Mouse (Mus musculus): ENCODE data around the gene Gm21974. TPM values are rescaled to one million over a fixed set of nuclear protein-coding genes. Genes with fewer than 3 reads are reported as not detected.
A peak's percentile ranks its signal among the peaks of the same experiment; 100 is the strongest.
"Not testable (repeated sequence)": the region's sequence is repeated elsewhere in the genome, so short reads cannot be mapped to it uniquely, and the experiment has no call there.

Gene Gm21974
- polyA plus RNA-seq, 1 experiment from 2014 or later, result 0.40 TPM

DNA sequence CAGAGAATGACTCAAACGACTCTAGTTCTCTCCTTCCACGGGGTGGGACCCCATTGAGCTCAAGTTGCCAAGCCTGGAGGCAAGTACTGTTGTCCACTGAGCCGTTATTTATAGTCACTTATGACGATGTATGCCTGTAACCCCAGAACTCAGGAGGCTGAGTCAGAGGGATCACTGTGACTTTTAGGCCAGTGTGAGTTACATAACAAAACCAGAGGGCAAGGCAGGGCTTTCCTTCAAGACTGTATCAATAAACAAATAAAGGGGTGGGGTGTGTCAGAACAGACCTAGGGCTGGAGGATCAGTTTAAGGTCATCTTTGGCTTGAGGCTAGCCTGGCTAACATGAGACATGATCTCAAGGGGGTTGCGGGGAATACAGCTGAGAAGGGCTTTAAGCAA is 44.3 kb downstream of the Gm21974 start:
- Histone ChIP-seq H3K4me1 (ENCODE audit: control insufficient read depth, insufficient read depth, low read length) (no peaks in the 10 kb centered on the region), H3K4me2 (ENCODE audit: low read depth, low read length) (no peak overlapping the region), H3K9me3 (ENCODE audit: control insufficient read depth, low read length) (no peaks in the 10 kb centered on the region), H3K4me3 (ENCODE audit: low read depth, low read length) (no peak overlapping the region), H3K27me3 (ENCODE audit: control insufficient read depth, insufficient read depth, low read length) (no peaks in the 10 kb centered on the region), H3K9ac (replicated peaks; ENCODE audit: low read depth, low read length) (no peak overlapping the region), H3K36me3 (ENCODE audit: control insufficient read depth, insufficient read depth, low read length) (no peaks in the 10 kb centered on the region), H3K27ac (ENCODE audit: low read depth, low read length) (no peak overlapping the region)
- WGBS, result 78% methylated on average over 5 of the region's 5 CpGs
- ATAC-seq (ENCODE audit: low read depth), result no peak

DNA sequence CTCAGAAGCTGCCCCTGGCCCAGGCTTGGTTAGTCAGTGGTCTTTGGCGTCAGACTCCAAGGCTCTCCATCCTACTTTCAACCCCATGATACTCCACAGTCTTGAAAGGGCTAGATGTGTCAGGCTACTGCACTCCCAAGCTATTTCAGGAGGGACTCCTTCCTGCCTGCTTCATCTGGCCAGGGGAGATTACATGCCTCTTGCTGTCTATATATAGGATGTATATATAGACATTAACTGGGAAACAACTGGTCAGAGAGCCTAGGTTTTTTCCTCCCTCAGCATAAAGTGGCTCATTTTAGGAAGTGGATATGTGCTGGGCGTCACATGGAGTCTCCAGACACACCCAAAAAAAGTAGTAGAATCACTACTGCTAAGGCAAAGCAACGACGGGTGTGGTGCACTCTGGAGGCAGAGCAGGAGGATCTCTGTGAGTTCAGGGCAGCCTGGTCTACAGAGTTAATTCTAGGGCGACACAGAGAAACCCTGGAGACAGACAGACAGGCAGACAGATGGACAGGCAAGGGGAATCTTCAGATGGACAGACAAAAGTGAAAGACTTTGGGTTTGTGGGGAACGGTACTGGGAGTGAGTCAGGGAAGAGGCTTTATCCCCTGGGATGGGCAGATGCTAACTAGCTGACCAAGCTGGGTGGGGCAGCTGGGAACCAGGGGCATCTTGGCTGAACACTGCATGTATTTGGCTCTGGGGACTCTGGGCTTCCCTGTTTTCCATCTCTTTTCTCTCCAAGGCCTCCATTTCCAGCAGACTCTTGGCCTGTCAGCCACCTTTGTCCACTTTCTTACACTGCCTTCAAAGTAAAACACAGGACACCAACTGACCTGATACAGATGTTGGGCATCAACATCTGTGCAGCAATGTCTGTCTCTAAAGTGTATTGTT is 45.0 kb downstream of the Gm21974 start:
- Histone ChIP-seq H3K4me1 (ENCODE audit: control insufficient read depth, insufficient read depth, low read length) (no peaks in the 10 kb centered on the region), H3K36me3 (ENCODE audit: control insufficient read depth, insufficient read depth, low read length) (no peaks in the 10 kb centered on the region), H3K27ac (ENCODE audit: low read depth, low read length) (no peak overlapping the region), H3K4me3 (ENCODE audit: low read depth, low read length) (no peak overlapping the region), H3K9ac (replicated peaks; ENCODE audit: low read depth, low read length) (no peak overlapping the region), H3K4me2 (ENCODE audit: low read depth, low read length) (no peak overlapping the region), H3K9me3 (ENCODE audit: control insufficient read depth, low read length) (no peaks in the 10 kb centered on the region), H3K27me3 (ENCODE audit: control insufficient read depth, insufficient read depth, low read length) (no peaks in the 10 kb centered on the region)
- no peak for ATAC-seq (ENCODE audit: low read depth)
- 82% methylated on average over 6 of the region's 6 CpGs for WGBS

DNA sequence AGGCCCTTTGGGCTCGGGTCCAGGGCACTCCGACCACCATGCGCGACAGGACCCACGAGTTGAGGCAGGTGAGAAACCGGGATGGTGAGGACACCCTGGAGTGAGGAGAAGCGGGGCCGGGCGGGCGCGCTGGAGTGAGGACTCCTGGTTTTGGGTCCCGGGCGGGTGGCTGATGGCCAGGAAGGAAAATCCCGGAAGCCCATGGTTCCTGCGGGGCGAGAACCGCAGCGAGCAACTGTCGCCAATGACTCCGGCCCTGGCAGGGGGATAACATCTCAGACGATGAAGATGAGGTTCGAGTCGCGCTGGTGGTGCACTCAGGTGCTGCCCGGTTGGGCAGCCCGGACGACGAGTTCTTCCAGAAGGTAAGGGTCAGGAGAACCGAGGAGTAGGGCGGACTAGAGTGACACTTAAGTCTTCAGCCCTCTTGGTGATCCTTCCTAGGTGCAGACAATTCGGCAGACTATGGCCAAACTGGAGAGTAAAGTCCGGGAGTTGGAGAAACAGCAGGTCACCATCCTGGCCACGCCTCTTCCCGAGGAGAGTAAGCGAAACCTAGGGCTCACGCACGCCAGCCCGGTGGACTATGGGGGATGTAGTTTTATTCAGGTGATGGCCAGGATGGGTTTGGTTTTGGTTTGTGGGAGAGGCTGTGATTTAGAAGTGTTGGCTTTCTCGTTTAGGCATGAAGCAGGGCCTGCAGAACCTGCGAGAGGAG is 53.1 kb downstream of the Gm21974 start:
- Histone ChIP-seq H3K27ac (ENCODE audit: low read depth, low read length) (peak overlapping the region; percentile 36; the same call in 1 of the 2 replicates), H3K4me3 (ENCODE audit: low read depth, low read length) (peak overlapping the region; percentile 60), H3K27me3 (ENCODE audit: control insufficient read depth, insufficient read depth, low read length) (no peaks in the 10 kb centered on the region), H3K4me1 (ENCODE audit: control insufficient read depth, insufficient read depth, low read length) (peaks cover 4% of the 10 kb centered on the region; the same call in 1 of the 2 replicates), H3K36me3 (ENCODE audit: control insufficient read depth, insufficient read depth, low read length) (no peaks in the 10 kb centered on the region), H3K9me3 (ENCODE audit: control insufficient read depth, low read length) (no peaks in the 10 kb centered on the region), H3K9ac (replicated peaks; ENCODE audit: low read depth, low read length) (peak overlapping the region; percentile 22), H3K4me2 (ENCODE audit: low read depth, low read length) (peak overlapping the region; percentile 95)
- WGBS, result under 1% methylated on average over 40 of the region's 40 CpGs
- peak; percentile 39 for ATAC-seq (ENCODE audit: low read depth)

DNA sequence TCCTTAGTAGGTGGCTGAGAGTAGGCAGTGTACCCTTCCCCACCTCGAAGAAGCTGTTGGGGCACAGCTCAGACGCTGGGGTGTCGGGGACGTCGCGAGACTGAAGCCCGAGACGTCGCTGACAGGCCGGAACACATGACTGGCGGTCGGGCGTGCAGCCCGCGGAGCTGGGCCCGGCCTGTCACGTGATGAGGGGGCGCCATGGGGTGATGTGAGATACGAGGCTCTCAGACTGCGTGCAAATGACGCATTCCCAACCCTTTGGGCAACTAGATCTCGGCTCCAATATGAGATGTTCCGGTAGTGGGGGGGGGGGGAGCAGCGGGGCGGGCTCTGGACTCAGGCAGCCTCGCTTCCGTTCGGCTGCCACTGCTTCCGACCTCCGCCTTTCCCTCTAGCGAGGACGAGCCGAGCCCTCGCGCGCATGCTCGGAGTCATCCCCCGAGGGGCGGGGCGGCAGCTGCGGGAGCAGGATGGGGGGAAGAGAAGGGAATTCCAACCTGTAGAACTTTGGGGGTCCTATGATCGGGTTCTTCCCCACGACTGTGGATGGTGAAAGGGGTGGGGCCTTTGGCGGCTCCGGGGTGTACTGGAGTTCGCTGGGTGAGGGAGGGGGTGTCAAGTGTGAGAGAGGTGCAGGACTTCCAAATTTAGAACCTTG is 53.8 kb downstream of the Gm21974 start:
- Histone ChIP-seq H3K27ac (ENCODE audit: low read depth, low read length) (peak overlapping the region; percentile 92), H3K9me3 (ENCODE audit: control insufficient read depth, low read length) (no peaks in the 10 kb centered on the region), H3K4me2 (ENCODE audit: low read depth, low read length) (peak overlapping the region; percentile 95), H3K4me3 (ENCODE audit: low read depth, low read length) (peak overlapping the region; percentile 60), H3K27me3 (ENCODE audit: control insufficient read depth, insufficient read depth, low read length) (no peaks in the 10 kb centered on the region), H3K4me1 (ENCODE audit: control insufficient read depth, insufficient read depth, low read length) (peaks cover 4% of the 10 kb centered on the region; the same call in 1 of the 2 replicates), H3K9ac (replicated peaks; ENCODE audit: low read depth, low read length) (peak overlapping the region; percentile 61), H3K36me3 (ENCODE audit: control insufficient read depth, insufficient read depth, low read length) (no peaks in the 10 kb centered on the region)
- WGBS, result under 1% methylated on average over 42 of the region's 46 CpGs
- ATAC-seq (ENCODE audit: low read depth), result peak; percentile 95

DNA sequence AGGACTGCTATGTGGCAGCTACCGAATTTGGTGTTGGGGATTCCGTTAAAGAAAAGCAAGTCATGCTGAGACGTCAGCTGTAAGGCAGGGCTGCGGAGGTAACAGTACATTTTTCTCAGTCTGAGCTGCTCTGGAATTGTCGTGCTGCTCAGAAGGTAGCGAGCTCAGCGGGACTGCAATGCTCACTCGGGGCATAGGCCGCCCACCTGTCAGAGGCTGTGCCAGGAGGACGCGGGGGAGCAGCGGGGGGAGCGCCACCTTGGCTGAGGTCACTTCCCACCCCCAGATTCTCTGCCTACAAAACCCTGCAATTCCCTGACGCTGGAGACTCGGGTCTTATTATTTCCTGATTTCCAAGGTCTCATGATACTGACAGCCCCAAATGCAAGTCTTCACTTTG is 54.4 kb downstream of the Gm21974 start:
- WGBS, result 4% methylated on average over 15 of the region's 15 CpGs
- H3K4me1 ChIP-seq (ENCODE audit: control insufficient read depth, insufficient read depth, low read length), result peaks cover 4% of the 10 kb centered on the region; the same call in 1 of the 2 replicates
- ATAC-seq (ENCODE audit: low read depth), result peak; percentile 35; the same call in 1 of the 2 replicates
- peak overlapping the region; percentile 95 for H3K4me2 ChIP-seq (ENCODE audit: low read depth, low read length)
- no peaks in the 10 kb centered on the region for H3K9me3 ChIP-seq (ENCODE audit: control insufficient read depth, low read length)
- H3K9ac ChIP-seq (replicated peaks; ENCODE audit: low read depth, low read length), result peak overlapping the region; percentile 61
- H3K27me3 ChIP-seq (ENCODE audit: control insufficient read depth, insufficient read depth, low read length), result no peaks in the 10 kb centered on the region
- H3K4me3 ChIP-seq (ENCODE audit: low read depth, low read length), result peak overlapping the region; percentile 60
- no peaks in the 10 kb centered on the region for H3K36me3 ChIP-seq (ENCODE audit: control insufficient read depth, insufficient read depth, low read length)
- peak overlapping the region; percentile 92 for H3K27ac ChIP-seq (ENCODE audit: low read depth, low read length)

DNA sequence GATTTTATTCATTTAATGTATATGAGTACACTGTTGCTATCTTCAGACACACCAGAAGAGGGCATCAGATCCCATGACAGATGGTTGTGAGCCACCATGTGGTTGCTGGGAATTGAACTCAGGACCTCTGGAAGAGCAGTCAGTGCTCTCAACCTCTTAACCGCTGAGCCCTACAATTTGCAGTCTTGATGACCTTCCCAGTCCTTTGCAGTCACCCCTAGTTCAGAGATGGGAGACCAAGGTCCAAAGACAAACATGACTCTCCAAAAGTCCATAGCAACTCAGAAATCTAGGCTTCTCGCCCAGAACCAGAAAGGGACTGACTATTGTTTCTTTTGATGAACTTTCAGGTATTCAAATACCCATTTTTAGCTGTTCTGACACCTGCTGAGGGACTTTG is 55.2 kb downstream of the Gm21974 start:
- WGBS, result 80% methylated on average over 2 of the region's 2 CpGs
- not testable (repeated sequence) for H3K27ac ChIP-seq (ENCODE audit: low read depth, low read length); H3K36me3 ChIP-seq (ENCODE audit: control insufficient read depth, insufficient read depth, low read length); H3K9ac ChIP-seq (replicated peaks; ENCODE audit: low read depth, low read length); H3K4me1 ChIP-seq (ENCODE audit: control insufficient read depth, insufficient read depth, low read length); H3K27me3 ChIP-seq (ENCODE audit: control insufficient read depth, insufficient read depth, low read length); H3K4me2 ChIP-seq (ENCODE audit: low read depth, low read length); H3K4me3 ChIP-seq (ENCODE audit: low read depth, low read length); ATAC-seq (ENCODE audit: low read depth); H3K9me3 ChIP-seq (ENCODE audit: control insufficient read depth, low read length)

DNA sequence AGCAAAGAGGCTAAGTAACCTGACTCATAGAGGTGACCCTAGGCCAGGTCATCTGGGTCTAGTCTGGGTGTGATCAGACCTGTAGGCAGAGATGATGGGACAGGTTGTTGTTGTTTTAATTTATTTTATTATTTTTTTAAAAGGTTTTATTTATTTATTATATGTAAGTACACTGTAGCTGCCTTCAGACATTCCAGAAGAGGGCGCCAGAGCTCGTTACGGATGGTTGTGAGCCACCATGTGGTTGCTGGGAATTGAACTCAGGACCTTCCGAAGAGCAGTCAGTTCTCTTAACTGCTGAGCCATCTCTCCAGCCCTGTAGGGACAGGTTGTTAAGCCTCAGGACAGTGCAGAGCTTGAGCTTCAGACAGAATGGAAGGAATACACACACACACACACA is 57.4 kb downstream of the Gm21974 start:
- not testable (repeated sequence) for H3K4me3 ChIP-seq (ENCODE audit: low read depth, low read length); ATAC-seq (ENCODE audit: low read depth); H3K9ac ChIP-seq (replicated peaks; ENCODE audit: low read depth, low read length); H3K27me3 ChIP-seq (ENCODE audit: control insufficient read depth, insufficient read depth, low read length); H3K4me2 ChIP-seq (ENCODE audit: low read depth, low read length); H3K9me3 ChIP-seq (ENCODE audit: control insufficient read depth, low read length); H3K27ac ChIP-seq (ENCODE audit: low read depth, low read length); H3K4me1 ChIP-seq (ENCODE audit: control insufficient read depth, insufficient read depth, low read length); H3K36me3 ChIP-seq (ENCODE audit: control insufficient read depth, insufficient read depth, low read length)
- 84% methylated on average over 4 of the region's 4 CpGs for WGBS

DNA sequence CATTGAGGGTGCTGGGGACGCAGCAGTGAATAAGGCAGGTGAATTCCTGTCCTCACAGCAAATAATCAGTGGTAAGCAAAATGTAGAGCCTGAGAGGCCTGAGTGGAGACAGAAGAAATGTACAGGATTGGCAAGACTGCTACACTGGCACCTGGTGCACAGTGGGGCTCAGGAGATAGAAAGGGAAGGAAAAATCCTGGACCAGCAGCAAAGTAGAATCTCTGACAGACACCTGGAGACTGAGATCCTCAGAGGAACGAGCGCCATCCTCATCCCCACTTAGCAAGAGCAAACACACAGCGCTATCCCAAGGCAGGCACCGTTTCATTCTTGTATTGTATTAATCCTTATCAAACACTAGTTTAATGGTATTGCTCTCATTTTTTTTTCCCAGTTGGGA is 57.8 kb downstream of the Gm21974 start:
- WGBS, result 96% methylated on average over 5 of the region's 5 CpGs
- H3K27ac ChIP-seq (ENCODE audit: low read depth, low read length), result no peak overlapping the region
- no peak overlapping the region for H3K9ac ChIP-seq (replicated peaks; ENCODE audit: low read depth, low read length)
- H3K4me1 ChIP-seq (ENCODE audit: control insufficient read depth, insufficient read depth, low read length), result peaks cover under 1% of the 10 kb centered on the region; the same call in 1 of the 2 replicates
- H3K4me3 ChIP-seq (ENCODE audit: low read depth, low read length), result no peak overlapping the region
- no peaks in the 10 kb centered on the region for H3K36me3 ChIP-seq (ENCODE audit: control insufficient read depth, insufficient read depth, low read length)
- ATAC-seq (ENCODE audit: low read depth), result no peak
- no peaks in the 10 kb centered on the region for H3K27me3 ChIP-seq (ENCODE audit: control insufficient read depth, insufficient read depth, low read length)
- no peak overlapping the region for H3K4me2 ChIP-seq (ENCODE audit: low read depth, low read length)
- no peaks in the 10 kb centered on the region for H3K9me3 ChIP-seq (ENCODE audit: control insufficient read depth, low read length)
